Mouse (Mus musculus) cortical plate, adult 2 months (tissue): ENCODE data around the gene Zfp639. TPM values are rescaled to one million over a fixed set of nuclear protein-coding genes. Genes with fewer than 3 reads are reported as not detected.

ENCODE experiments used
- H3K27ac ChIP-seq: fragments of 200-500 bp; 2 replicates; pipeline ENCODE4 v1.5.1; 2012; ENCODE audit warnings: low read length, control low read depth, inconsistent platforms; ENCODE audit not compliant: insufficient read depth
- H3K4me1 ChIP-seq: fragments of 200-500 bp; 2 replicates; pipeline ENCODE4 v1.6.1; 2011; ENCODE audit warnings: low read length; ENCODE audit not compliant: control insufficient read depth, insufficient read depth
- H3K4me3 ChIP-seq: fragments of 200-500 bp; 2 replicates; pipeline ENCODE4 v1.5.1; 2011; ENCODE audit warnings: mild to moderate bottlenecking, low read length, control low read depth; ENCODE audit not compliant: insufficient read depth
- CTCF ChIP-seq: fragments of 200-500 bp; IDR thresholded peaks from 2 replicates; pipeline ENCODE4 v1.5.1; 2011; ENCODE audit warnings: mild to moderate bottlenecking, control low read depth, low read length; ENCODE audit not compliant: insufficient read depth; ENCODE audit errors: extremely low read depth
- POLR2A ChIP-seq: fragments of 200-500 bp; IDR thresholded peaks from 2 replicates; pipeline ENCODE4 v1.6.1; 2011; ENCODE audit warnings: mild to moderate bottlenecking, low read length, control low read depth; ENCODE audit not compliant: insufficient read depth; ENCODE audit errors: extremely low read depth
- polyA plus RNA-seq: library from polyadenylated mRNA; depleted of rRNA; stranded (reverse); fragments of >200 nt; gene quantifications from 2 replicates; pipeline ENCODE4 v1.2.3, GENCODE M21; 2012; rRNA removed

The Zfp639 gene
- polyA plus RNA-seq, 1 experiment, result 52.0 TPM

- Histone ChIP-seq H3K4me3 (peak within 1 kb of the TSS; percentile 88), H3K27ac (peak within 1 kb of the TSS; percentile 90), H3K4me1 (peaks cover 1% of the 10 kb centered on the region; the same call in 1 of the 2 replicates)
- no peak for TF ChIP-seq CTCF
- TF ChIP-seq POLR2A, result peak; percentile 94
Observed at GRCm38 (mm10) chr3:32529303-32529898, 19.3 kb downstream of the Zfp639 start, which contains the start of gene Mfn1. Gene Mfn1, plus strand, starts transcription at chr3:32529465.

- H3K4me3 ChIP-seq, result peak overlapping the region; percentile 88; the same call in 1 of the 2 replicates
- peaks cover 1% of the 10 kb centered on the region; the same call in 1 of the 2 replicates for H3K4me1 ChIP-seq
- H3K27ac ChIP-seq, result no peak overlapping the region
- TF ChIP-seq CTCF, result no peak
- no peak for TF ChIP-seq POLR2A
Observed at GRCm38 (mm10) chr3:32530041-32530440, 20.0 kb downstream of the Zfp639 start.

- Histone ChIP-seq H3K4me3 (no peak overlapping the region), H3K4me1 (peaks cover 4% of the 10 kb centered on the region; the same call in 1 of the 2 replicates), H3K27ac (no peak overlapping the region)
- TF ChIP-seq POLR2A (no peak), CTCF (no peak)
Observed at GRCm38 (mm10) chr3:32535692-32536091, 25.6 kb downstream of the Zfp639 start.

- Histone ChIP-seq H3K4me3 (no peak overlapping the region), H3K27ac (peak overlapping the region; percentile 80; the same call in 1 of the 2 replicates), H3K4me1 (peaks cover 4% of the 10 kb centered on the region; the same call in 1 of the 2 replicates)
- TF ChIP-seq POLR2A (no peak), CTCF (no peak)
Observed at GRCm38 (mm10) chr3:32537556-32537955, 27.5 kb downstream of the Zfp639 start.

GRCm38 (mm10) chr3:32538091-32538490 is 28.0 kb downstream of the Zfp639 start:
- peaks cover 4% of the 10 kb centered on the region; the same call in 1 of the 2 replicates for H3K4me1 ChIP-seq
- no peak overlapping the region for H3K4me3 ChIP-seq
- peak overlapping the region; percentile 51; the same call in 1 of the 2 replicates for H3K27ac ChIP-seq
- no peak for TF ChIP-seq CTCF
- no peak for TF ChIP-seq POLR2A

GRCm38 (mm10) chr3:32553061-32553460 is 43.0 kb downstream of the Zfp639 start:
- TF ChIP-seq POLR2A (no peak), CTCF (peak; percentile 15; the same call in 1 of the 2 replicates)
- H3K4me3 ChIP-seq, result no peak overlapping the region
- no peaks in the 10 kb centered on the region for H3K4me1 ChIP-seq
- H3K27ac ChIP-seq, result no peak overlapping the region

- Histone ChIP-seq H3K27ac (no peak overlapping the region), H3K4me1 (no peaks in the 10 kb centered on the region), H3K4me3 (no peak overlapping the region)
- TF ChIP-seq CTCF (no peak), POLR2A (no peak)
Observed at GRCm38 (mm10) chr3:32563401-32563800, 53.3 kb downstream of the Zfp639 start.

Other genes starting within 250 kb of the Zfp639 start
- gene Zmat3, start 144.2 kb upstream of the Zfp639 start, polyA plus RNA-seq, result 44.9 and 47.5 TPM in 2 replicates
- 20.3 and 23.1 TPM in 2 replicates for gene Pik3ca, start 112.6 kb upstream of the Zfp639 start, polyA plus RNA-seq
- not detected in 2 replicates for gene Kcnmb3, start 18.0 kb upstream of the Zfp639 start, polyA plus RNA-seq
- gene Mfn1, start 19.2 kb downstream of the Zfp639 start, polyA plus RNA-seq, result 101 and 106 TPM in 2 replicates
- gene Gnb4, start 106.3 kb downstream of the Zfp639 start, polyA plus RNA-seq, result 37.4 and 46.6 TPM in 2 replicates
- gene Actl6a, start 196.0 kb downstream of the Zfp639 start, polyA plus RNA-seq, result 17.7 and 17.9 TPM in 2 replicates
- 321 and 333 TPM in 2 replicates for gene Ndufb5, start 226.7 kb downstream of the Zfp639 start, polyA plus RNA-seq
- 12.7 and 12.8 TPM in 2 replicates for gene Mrpl47, start 227.3 kb downstream of the Zfp639 start, polyA plus RNA-seq